Mouse (Mus musculus) heart, embryonic 16.5 days (tissue): ENCODE measurements around the gene Pus7l. TPM values are rescaled to one million over a fixed set of nuclear protein-coding genes. Genes with fewer than 3 reads are reported as not detected.
"Not testable (repeated sequence)": the region's sequence is repeated elsewhere in the genome, so short reads cannot be mapped to it uniquely, and the experiment has no call there.

Source experiments
- ATAC-seq: fragments of 200-750 bp; cut with Nextera tagmentation; replicated peaks from 2 replicates; pipeline ENCODE4 v1.8.0; 2017; ENCODE audit warnings: moderate number of reproducible peaks; ENCODE audit not compliant: insufficient read depth, low FRiP score; ENCODE audit errors: extremely low read depth
- H3K27ac ChIP-seq: fragments of 300-500 bp; sonication (generic); 2 replicates; pipeline ENCODE4 v1.5.1; 2014; ENCODE audit warnings: mild to moderate bottlenecking, low read length, control low read depth, moderate library complexity
- H3K27me3 ChIP-seq: fragments of 300-500 bp; sonication (generic); 2 replicates; pipeline ENCODE4 v1.6.1; 2014; ENCODE audit warnings: low read length, mixed read lengths; ENCODE audit not compliant: control insufficient read depth, insufficient read depth
- H3K36me3 ChIP-seq: fragments of 300-500 bp; sonication (generic); 2 replicates; pipeline ENCODE4 v1.6.1; 2014; ENCODE audit not compliant: control insufficient read depth, insufficient read depth
- H3K4me1 ChIP-seq: fragments of 300-500 bp; sonication (generic); 2 replicates; pipeline ENCODE4 v1.6.1; 2014; ENCODE audit warnings: low read length, mixed read lengths; ENCODE audit not compliant: control insufficient read depth, insufficient read depth
- H3K4me2 ChIP-seq: fragments of 300-500 bp; sonication (generic); 2 replicates; pipeline ENCODE4 v1.6.1; 2014; ENCODE audit warnings: low read depth, mild to moderate bottlenecking, control low read depth, low read length
- H3K4me3 ChIP-seq: fragments of 300-500 bp; sonication (generic); 2 replicates; pipeline ENCODE4 v1.5.1; 2014; ENCODE audit warnings: mild to moderate bottlenecking, control low read depth, low read length
- H3K9ac ChIP-seq: fragments of 300-500 bp; sonication (generic); 2 replicates; pipeline ENCODE4 v1.6.1; 2014; ENCODE audit warnings: low read length, control low read depth
- H3K9me3 ChIP-seq: fragments of 300-500 bp; sonication (generic); replicated peaks from 2 replicates; pipeline ENCODE4 v1.6.1; 2016; ENCODE audit warnings: low read length; ENCODE audit not compliant: control insufficient read depth
- WGBS: fragments of 180-500 bp; shearing (Covaris S2); extraction: QIAGEN DNeasy Blood & Tissue Kit; methylation state at CpG from one replicate; pipeline ENCODE4 v1.1.7; 2014; 5-methylcytosine and 5-hydroxymethylcytosine counted together
- polyA plus RNA-seq: library from polyadenylated mRNA; unstranded; fragments of >200 nt; fragmentation: Nextera tagmentation; extraction: Ambion mirVana; gene quantifications from 2 replicates; pipeline ENCODE4 v1.2.1, GENCODE M21; 2015

The Pus7l gene
- polyA plus RNA-seq, 1 experiment from 2014 or later: 5.6 TPM

DNA sequence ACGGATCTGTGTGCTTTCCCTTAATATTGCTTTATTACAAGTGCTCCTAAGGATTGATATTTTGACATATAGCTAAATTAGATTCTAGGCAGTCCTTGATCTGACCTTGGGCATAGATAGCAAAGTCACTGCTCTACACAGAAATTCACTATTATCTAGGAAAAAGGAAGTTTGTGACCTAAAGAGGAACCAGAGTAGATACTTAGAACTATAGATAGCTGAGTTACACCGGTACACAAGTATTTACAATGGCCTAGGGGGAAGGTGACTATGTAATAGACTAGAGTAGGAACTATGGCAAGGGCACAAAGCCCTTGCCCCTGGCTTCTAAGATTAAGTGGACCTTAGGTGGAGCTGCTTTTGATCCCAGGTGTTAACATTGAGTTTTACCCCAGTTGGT is 55.3 kb downstream of the Pus7l start:
- H3K9me3 ChIP-seq, ATAC-seq, H3K9ac ChIP-seq, H3K4me1 ChIP-seq, H3K27me3 ChIP-seq, H3K27ac ChIP-seq, H3K4me2 ChIP-seq, H3K4me3 ChIP-seq, H3K36me3 ChIP-seq: not testable (repeated sequence)
- 68% methylated on average over 2 of the region's 2 CpGs for WGBS

DNA sequence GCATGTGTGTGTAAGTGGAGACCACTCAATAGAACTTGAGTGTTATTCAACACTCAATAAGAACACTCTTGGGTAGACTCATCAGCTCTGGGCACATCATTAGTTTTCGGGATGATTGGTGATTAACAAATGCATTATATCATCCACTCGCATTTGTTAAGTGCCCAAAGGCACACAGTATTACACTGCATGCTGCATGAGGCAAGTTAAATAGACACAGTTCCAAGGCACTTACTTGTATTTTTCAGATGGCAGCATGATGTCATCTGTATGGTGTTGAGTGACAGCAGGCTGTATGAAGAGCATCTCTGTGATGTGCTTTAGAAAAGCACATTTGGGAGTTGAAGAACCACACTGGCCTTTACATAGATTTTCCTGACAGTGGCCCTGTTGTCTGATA is 60.8 kb downstream of the Pus7l start:
- no peak overlapping the region for H3K4me3 ChIP-seq
- no peaks in the 10 kb centered on the region for H3K4me1 ChIP-seq
- H3K27ac ChIP-seq: no peak overlapping the region
- no peak overlapping the region for H3K9ac ChIP-seq
- no peaks in the 10 kb centered on the region for H3K36me3 ChIP-seq
- H3K4me2 ChIP-seq: no peak overlapping the region
- WGBS: 83% methylated on average over 2 of the region's 2 CpGs
- no peaks in the 10 kb centered on the region for H3K9me3 ChIP-seq
- ATAC-seq: no peak
- H3K27me3 ChIP-seq: no peaks in the 10 kb centered on the region

DNA sequence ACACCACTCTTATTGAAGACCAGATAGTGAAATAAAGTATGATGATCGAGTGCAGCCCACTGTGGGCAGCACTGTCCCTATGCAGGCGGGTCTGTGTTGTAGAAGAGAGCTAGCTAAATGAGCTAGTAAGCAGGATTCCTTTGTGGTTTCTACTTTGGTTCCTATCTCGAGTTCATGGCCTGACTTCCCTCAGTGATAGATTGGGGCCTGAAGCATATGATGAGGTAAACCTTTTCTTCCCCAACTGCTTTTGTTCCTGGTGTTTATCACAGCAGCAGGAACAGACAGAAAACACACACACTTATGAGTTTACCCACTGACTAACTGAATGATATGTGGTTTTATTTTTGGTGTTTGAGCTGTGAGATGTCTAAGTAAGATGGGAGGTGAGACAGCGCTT is 62.6 kb downstream of the Pus7l start:
- H3K9ac ChIP-seq: no peak overlapping the region

DNA sequence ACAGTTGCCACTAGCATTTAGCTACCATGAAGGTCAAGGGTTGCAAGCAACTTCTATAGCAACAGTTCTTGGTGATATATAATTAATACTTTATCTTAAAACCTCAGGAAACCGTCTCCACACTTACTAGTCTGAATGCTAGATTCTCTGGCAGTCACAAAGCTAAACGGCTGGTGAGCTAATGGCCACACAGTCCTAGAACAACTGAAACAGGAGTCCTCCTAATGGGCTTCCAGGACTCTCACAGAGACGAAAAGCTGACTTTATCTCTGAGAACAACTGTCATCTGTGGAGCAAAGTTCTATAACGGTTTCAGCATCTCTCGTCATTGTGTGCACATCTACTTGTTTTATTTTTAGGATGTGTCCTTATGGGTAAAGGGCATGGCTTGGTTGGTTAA is 63.1 kb downstream of the Pus7l start:
- H3K27me3 ChIP-seq: no peaks in the 10 kb centered on the region
- H3K36me3 ChIP-seq: no peaks in the 10 kb centered on the region
- no peaks in the 10 kb centered on the region for H3K9me3 ChIP-seq
- no peak for ATAC-seq
- WGBS: 57% methylated on average over 5 of the region's 5 CpGs
- no peak overlapping the region for H3K27ac ChIP-seq
- H3K4me1 ChIP-seq: no peaks in the 10 kb centered on the region
- H3K9ac ChIP-seq: no peak overlapping the region
- H3K4me3 ChIP-seq: no peak overlapping the region
- no peak overlapping the region for H3K4me2 ChIP-seq

More for the DNA sequence above, 62.6 kb downstream of the Pus7l start:
- Histone ChIP-seq H3K4me1 (no peaks in the 10 kb centered on the region), H3K4me3 (no peak overlapping the region), H3K9me3 (no peaks in the 10 kb centered on the region), H3K4me2 (no peak overlapping the region), H3K27me3 (no peaks in the 10 kb centered on the region), H3K36me3 (no peaks in the 10 kb centered on the region), H3K27ac (no peak overlapping the region)
- 73% methylated on average over 4 of the region's 4 CpGs for WGBS
- no peak for ATAC-seq

DNA sequence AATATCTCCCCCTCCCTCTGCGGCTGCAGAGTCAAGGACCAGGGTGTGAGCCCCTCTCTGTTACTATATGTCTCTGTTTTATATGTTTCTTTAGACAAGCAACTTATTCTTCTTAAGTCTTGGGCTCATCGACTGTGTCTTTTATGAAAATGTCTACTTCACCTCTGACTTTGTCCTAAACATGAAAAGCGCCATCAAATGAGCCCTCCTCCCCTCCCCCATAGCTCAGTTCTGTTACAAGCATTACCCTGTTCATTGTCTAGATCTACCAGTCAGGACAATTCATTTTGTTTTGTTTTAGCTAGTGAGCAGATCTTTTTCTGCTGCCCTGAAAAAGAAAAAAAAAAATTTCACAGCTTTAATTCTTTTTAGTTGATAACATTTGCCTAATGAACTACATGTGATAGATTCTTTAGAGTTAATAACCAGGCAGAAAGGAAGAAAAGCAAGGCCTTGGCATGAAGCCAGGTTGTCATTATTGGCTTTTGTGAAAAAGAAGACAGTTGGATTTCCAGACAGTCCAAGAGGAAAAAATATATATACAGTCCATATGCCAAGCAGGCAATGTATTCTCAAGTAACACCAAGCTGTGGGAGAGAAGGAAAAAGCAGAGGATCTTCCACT is 63.7 kb downstream of the Pus7l start:
- H3K4me2 ChIP-seq: no peak overlapping the region
- ATAC-seq: no peak
- 89% methylated on average over 3 of the region's 3 CpGs for WGBS

DNA sequence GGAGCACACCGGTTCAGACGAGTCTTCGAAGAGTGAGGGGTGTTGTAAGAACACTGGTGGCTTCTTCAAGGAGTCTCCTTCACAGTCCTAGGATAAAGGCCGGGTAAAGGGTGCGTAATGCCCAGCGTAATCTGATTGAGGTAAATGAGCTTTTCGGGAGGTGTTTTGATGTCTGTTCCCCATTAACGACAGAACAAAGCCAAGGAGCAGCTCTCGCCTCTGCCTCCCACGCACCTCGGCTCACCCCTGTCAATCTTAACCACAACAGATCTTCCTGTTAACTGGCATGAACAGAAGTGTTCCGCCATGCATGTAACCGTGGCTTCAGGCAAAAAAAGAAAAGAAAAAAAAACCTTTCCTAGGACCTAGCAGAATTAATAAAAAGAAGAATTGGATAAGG is 64.6 kb downstream of the Pus7l start:
- H3K4me2 ChIP-seq: no peak overlapping the region
- H3K4me1 ChIP-seq: no peaks in the 10 kb centered on the region
- ATAC-seq: no peak

More for the DNA sequence above, 63.7 kb downstream of the Pus7l start:
- Histone ChIP-seq H3K36me3 (no peaks in the 10 kb centered on the region), H3K27me3 (no peaks in the 10 kb centered on the region), H3K4me3 (no peak overlapping the region), H3K9ac (no peak overlapping the region), H3K4me1 (no peaks in the 10 kb centered on the region), H3K27ac (no peak overlapping the region), H3K9me3 (no peaks in the 10 kb centered on the region)

DNA sequence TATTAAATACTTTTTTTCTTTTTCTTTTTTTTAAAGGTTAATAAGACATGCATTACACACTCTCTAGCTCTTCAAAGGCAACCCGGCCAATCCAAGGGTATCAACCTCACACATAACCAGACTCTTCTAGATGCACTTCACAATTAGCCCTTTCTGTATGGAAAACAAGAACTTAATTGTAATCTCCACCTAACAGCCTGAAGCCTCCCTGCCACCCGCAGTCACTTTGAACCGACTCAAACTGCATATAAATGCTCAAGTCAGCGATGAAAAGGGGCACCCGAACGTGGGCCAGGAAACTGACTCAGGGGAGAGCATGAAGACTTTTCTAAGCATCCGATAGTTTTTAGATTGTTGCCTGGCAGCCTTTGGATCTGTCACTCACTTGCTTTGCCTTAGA is 66.1 kb downstream of the Pus7l start:
- Histone ChIP-seq H3K4me3 (no peak overlapping the region), H3K27ac (no peak overlapping the region), H3K9me3 (no peaks in the 10 kb centered on the region), H3K27me3 (no peaks in the 10 kb centered on the region), H3K36me3 (no peaks in the 10 kb centered on the region), H3K4me2 (no peak overlapping the region), H3K9ac (no peak overlapping the region), H3K4me1 (no peaks in the 10 kb centered on the region)
- no peak for ATAC-seq
- WGBS: 67% methylated on average over 7 of the region's 7 CpGs

More for the DNA sequence above, 64.6 kb downstream of the Pus7l start:
- Histone ChIP-seq H3K27ac (no peak overlapping the region), H3K9ac (no peak overlapping the region), H3K4me3 (no peak overlapping the region), H3K9me3 (no peaks in the 10 kb centered on the region), H3K27me3 (no peaks in the 10 kb centered on the region), H3K36me3 (no peaks in the 10 kb centered on the region)
- 57% methylated on average over 13 of the region's 13 CpGs for WGBS

DNA sequence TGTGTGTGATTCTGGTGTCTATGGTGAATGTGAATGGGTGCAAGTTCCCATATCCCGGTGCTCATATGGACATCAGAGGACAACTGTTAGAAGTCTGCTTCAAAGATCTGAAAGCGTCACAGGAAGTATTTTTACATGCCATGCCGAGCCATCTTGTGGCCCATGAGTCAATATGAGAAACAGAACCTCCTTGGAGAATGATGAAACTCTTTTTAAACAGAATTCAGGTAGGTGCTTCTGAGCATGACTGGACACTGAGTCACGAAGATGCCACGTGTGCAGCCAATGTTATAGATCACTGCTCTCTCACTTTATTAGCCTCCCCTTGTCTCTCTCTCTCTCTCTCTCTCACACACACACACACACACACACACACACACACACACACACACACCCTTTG is 67.4 kb downstream of the Pus7l start:
- Histone ChIP-seq H3K4me1 (no peaks in the 10 kb centered on the region), H3K9ac (no peak overlapping the region), H3K4me2 (no peak overlapping the region), H3K4me3 (no peak overlapping the region), H3K27ac (no peak overlapping the region), H3K36me3 (no peaks in the 10 kb centered on the region), H3K9me3 (no peaks in the 10 kb centered on the region), H3K27me3 (no peaks in the 10 kb centered on the region)
- 82% methylated on average over 5 of the region's 5 CpGs for WGBS
- no peak for ATAC-seq
